Mouse (Mus musculus) cerebellum, postnatal 36 days (tissue): ENCODE measurements around the gene Mrpl19.

Experiments
- DNase-seq, 2 experiments: peaks; one replicate each; pipeline ENCODE4 v3.0.0; 2021 to 2022; ENCODE audit warnings: mixed read lengths in 2 of 2

Gene Mrpl19

GRCm38 (mm10) chr6:81924304-81924703, 41.5 kb downstream of the Mrpl19 start:
- DNase-seq, result peak in 1 of 2 experiments; percentile 7

GRCm38 (mm10) chr6:81923523-81924142, 42.1 kb downstream of the Mrpl19 start, which contains the start of gene Gcfc2:
Gene Gcfc2 (plus strand): TSS chr6:81923669.
- peak; percentile 97 to 99 for DNase-seq

GRCm38 (mm10) chr6:81912177-81912576, 53.6 kb downstream of the Mrpl19 start:
- no peak for DNase-seq

- no peak for DNase-seq
Measured at GRCm38 (mm10) chr6:81911713-81912112, 54.0 kb downstream of the Mrpl19 start.

GRCm38 (mm10) chr6:81911244-81911643, 54.5 kb downstream of the Mrpl19 start:
- DNase-seq, result no peak

- DNase-seq, result no peak
Measured at GRCm38 (mm10) chr6:81910302-81910855, 55.4 kb downstream of the Mrpl19 start.
